Mouse (Mus musculus) CH12.LX (cell line): ENCODE measurements around the gene Gm37240.

ENCODE experiments used
- CTCF ChIP-seq, 2 experiments: IDR thresholded peaks in 1 of 2; conservative IDR thresholded peaks in 1 of 2; 2 replicates each; pipeline ENCODE4 v1.5.1; 2011 to 2012; ENCODE audit warnings: low read depth in 2 of 2, low read length in 2 of 2, improper control_type of control experiment in 1 of 2, inconsistent platforms in 1 of 2, mild to moderate bottlenecking in 1 of 2, moderate library complexity in 1 of 2
- EP300 ChIP-seq: IDR thresholded peaks from 2 replicates; pipeline ENCODE4 v1.6.1; 2011; ENCODE audit warnings: low read length, improper control_type of control experiment
- HCFC1 ChIP-seq: IDR thresholded peaks from 2 replicates; pipeline ENCODE4 v1.6.1; 2012; ENCODE audit warnings: low read depth, mild to moderate bottlenecking, inconsistent platforms, low read length, improper control_type of control experiment
- MAZ ChIP-seq: IDR thresholded peaks from 2 replicates; pipeline ENCODE4 v1.6.1; 2012; ENCODE audit warnings: low read depth, mild to moderate bottlenecking, inconsistent platforms, low read length, improper control_type of control experiment, moderate library complexity
- MEF2A ChIP-seq: IDR thresholded peaks from 2 replicates; pipeline ENCODE4 v1.6.1; 2014; ENCODE audit warnings: low read depth, mild to moderate bottlenecking, inconsistent platforms, low read length, improper control_type of control experiment, borderline replicate concordance
- POLR2A ChIP-seq: IDR thresholded peaks from 2 replicates; pipeline ENCODE4 v1.6.1; 2011; ENCODE audit warnings: low read depth, mild to moderate bottlenecking, improper control_type of control experiment, low read length
- SMC3 ChIP-seq: IDR thresholded peaks from 2 replicates; pipeline ENCODE4 v1.6.1; 2011; ENCODE audit warnings: low read depth, low read length, improper control_type of control experiment
- USF2 ChIP-seq: conservative IDR thresholded peaks from 2 replicates; pipeline ENCODE4 v1.6.1; 2011; ENCODE audit warnings: low read depth, low read length, improper control_type of control experiment

DNA sequence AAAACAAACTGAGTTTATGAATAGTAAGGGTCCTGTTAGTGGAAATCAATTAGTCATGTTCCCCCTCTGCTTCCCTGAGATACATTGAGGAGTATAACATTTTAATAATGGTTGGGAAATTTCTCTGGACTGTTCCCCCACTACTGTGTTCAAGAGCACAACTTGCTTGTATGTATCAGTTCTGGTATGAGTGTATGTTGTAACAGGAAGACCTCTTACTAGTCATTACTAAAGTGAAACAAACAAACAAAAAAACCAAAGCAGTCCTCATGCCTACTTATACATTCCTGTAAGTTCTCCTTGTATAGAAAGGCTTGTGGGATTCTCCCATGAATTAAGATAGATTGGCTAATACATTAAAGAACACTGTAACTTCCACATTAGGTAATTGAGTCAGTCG lies 940.9 kb downstream of the Gm37240 start:
- TF ChIP-seq POLR2A, result no peak
- no peak for TF ChIP-seq SMC3
- no peak for TF ChIP-seq MAZ
- peak; percentile 50; the same call in 1 of the 2 replicates for TF ChIP-seq EP300
- TF ChIP-seq MEF2A, result no peak
- TF ChIP-seq USF2, result no peak
- no peak for TF ChIP-seq CTCF (conservative IDR thresholded peaks at IDR 0.05 in 1 of 2, IDR thresholded peaks at IDR 0.05 in 1 of 2; ENCODE audit: low read depth in 2 of 2, low read length in 2 of 2)
- TF ChIP-seq HCFC1, result no peak
